Mouse (Mus musculus) gastrocnemius, adult 18-20 months (tissue): ENCODE results near the gene Gadd45b. TPM values are rescaled to one million over a fixed set of nuclear protein-coding genes. Genes with fewer than 3 reads are reported as not detected.
A peak's percentile ranks its signal among the peaks of the same experiment; 100 is the strongest.

Experiments used
- DNase-seq: peaks from one replicate; pipeline ENCODE4 v3.0.0; 2021; ENCODE audit warnings: low spot score
- total RNA-seq, 2 experiments: library from RNA; stranded (reverse); gene quantifications; 2 replicates each; pipeline ENCODE4 v1.2.3; 2021

Gadd45b gene
- total RNA-seq, 2 experiments from 2014 or later: 17.3 to 25.0 TPM

- DNase-seq: no peak
Observed at GRCm38 (mm10) chr10:80909375-80910162, 20.3 kb upstream of the Gadd45b start.

- DNase-seq: no peak
Observed at GRCm38 (mm10) chr10:80911354-80911753, 18.5 kb upstream of the Gadd45b start.

GRCm38 (mm10) chr10:80911891-80912290 is 18.0 kb upstream of the Gadd45b start:
- no peak for DNase-seq

GRCm38 (mm10) chr10:80913364-80914011 is 16.4 kb upstream of the Gadd45b start:
- DNase-seq: peak; percentile 59

- peak; percentile 59 for DNase-seq
Observed at GRCm38 (mm10) chr10:80914253-80914656, 15.6 kb upstream of the Gadd45b start.

GRCm38 (mm10) chr10:80915260-80915659 is 14.6 kb upstream of the Gadd45b start:
- no peak for DNase-seq

- no peak for DNase-seq
Observed at GRCm38 (mm10) chr10:80915736-80916135, 14.1 kb upstream of the Gadd45b start.

- DNase-seq: no peak
Observed at GRCm38 (mm10) chr10:80917336-80917778, 12.5 kb upstream of the Gadd45b start.

GRCm38 (mm10) chr10:80917779-80918434 is 12.0 kb upstream of the Gadd45b start, which contains the start of gene Lmnb2:
Gene Lmnb2 (minus strand): TSS chr10:80918245.
- peak; percentile 67 for DNase-seq

GRCm38 (mm10) chr10:80921923-80922322 is 8.0 kb upstream of the Gadd45b start:
- DNase-seq: no peak

GRCm38 (mm10) chr10:80925472-80925871 is 4.4 kb upstream of the Gadd45b start:
- DNase-seq: no peak

- peak; percentile 92 for DNase-seq
Observed at GRCm38 (mm10) chr10:80928586-80929298, 1.1 kb upstream of the Gadd45b start.

GRCm38 (mm10) chr10:80930361-80931152 is 684 bp downstream of the Gadd45b start:
- peak; percentile 47 for DNase-seq

GRCm38 (mm10) chr10:80931153-80931671 is 1.3 kb downstream of the Gadd45b start:
- DNase-seq: peak; percentile 81

GRCm38 (mm10) chr10:80931695-80932094 is 1.8 kb downstream of the Gadd45b start:
- DNase-seq: peak; percentile 30

GRCm38 (mm10) chr10:80932206-80932605 is 2.3 kb downstream of the Gadd45b start:
- peak; percentile 44 for DNase-seq

- DNase-seq: peak; percentile 28
Observed at GRCm38 (mm10) chr10:80932700-80933420, 3.0 kb downstream of the Gadd45b start.

GRCm38 (mm10) chr10:80933421-80933979 is 3.6 kb downstream of the Gadd45b start:
- peak; percentile 48 for DNase-seq
